Mouse (Mus musculus) heart, adult 8-10 months (tissue): ENCODE data around the gene Mgat5b. TPM values are rescaled to one million over a fixed set of nuclear protein-coding genes. Genes with fewer than 3 reads are reported as not detected.

Experiments used
- DNase-seq: peaks from one replicate; pipeline ENCODE4 v3.0.0; 2022; ENCODE audit warnings: low spot score
- total RNA-seq, 4 experiments: library from RNA; stranded (reverse); gene quantifications; 2 replicates each; pipeline ENCODE4 v1.2.4; 2022

Mgat5b gene
- total RNA-seq, 4 experiments from 2014 or later, result 0.14 to 0.78 (median 0.19) TPM; not detected in 1

- DNase-seq, result no peak
Observed at GRCm38 (mm10) chr11:117030471-117031101, 111.9 kb downstream of the Mgat5b start.

DNA sequence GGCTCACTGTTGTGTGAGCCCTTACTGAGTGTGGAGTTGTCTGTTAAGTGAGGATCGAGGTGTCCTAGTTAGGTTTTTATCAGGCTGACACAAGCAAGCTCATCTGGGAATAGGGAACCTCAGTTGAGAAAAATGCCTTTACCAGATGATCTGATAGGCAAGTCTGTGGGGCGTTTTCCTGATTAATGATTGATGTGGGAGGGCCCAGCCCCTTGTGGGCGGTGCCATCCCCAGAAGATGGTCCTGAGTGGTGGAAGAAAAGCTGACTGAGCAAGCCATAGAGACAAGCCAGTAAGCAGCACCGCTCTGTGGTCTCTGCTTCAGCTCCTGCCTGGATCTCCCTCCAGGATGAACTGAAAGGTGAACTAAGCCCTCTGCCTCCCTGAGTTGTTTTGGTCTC, 112.6 kb downstream of the Mgat5b start:
- no peak for DNase-seq

DNA sequence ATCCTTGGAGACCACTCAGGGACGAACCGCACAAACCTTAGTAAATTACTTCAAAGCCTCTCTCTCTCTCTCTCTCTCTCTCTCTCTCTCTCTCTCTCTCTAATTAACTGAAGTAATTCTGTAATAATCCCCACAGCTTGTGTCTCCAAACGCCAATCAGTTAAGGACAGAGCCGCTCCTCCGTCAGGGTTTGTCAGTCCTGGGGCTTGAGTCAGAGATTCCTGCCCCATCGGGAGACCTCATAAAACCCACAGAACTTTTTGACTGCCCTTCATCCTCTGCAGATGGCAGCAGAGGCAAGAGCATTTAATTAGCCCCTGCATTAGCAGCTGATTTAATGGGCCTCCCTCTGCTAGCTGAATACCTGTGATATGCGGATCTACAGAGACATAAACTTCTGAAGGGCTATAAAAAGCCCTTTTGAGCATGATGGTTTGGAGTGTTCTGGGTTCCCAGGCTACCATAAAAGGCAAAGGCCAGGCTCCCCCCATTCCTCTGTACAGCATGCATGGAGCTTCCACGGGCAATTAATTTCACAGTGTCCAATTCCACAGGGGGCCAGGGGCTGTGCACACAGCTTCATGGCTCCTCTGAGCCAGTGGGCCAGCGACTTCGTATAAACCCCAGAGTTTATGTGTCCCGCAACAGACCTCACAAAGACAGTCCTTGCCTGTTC, 117.1 kb downstream of the Mgat5b start:
- DNase-seq, result no peak

Other genes with a start within 250 kb of the Mgat5b start
- gene St6galnac1, start 143.4 kb upstream of the Mgat5b start, total RNA-seq, result not detected
- 10 to 100 TPM; 14.2 to 20.8 (median 18.2) TPM for gene Mxra7, start 90.8 kb upstream of the Mgat5b start, total RNA-seq
- 10 to 100 TPM; 36.9 to 38.6 (median 38.1) TPM for gene Mettl23, start 75.6 kb upstream of the Mgat5b start, total RNA-seq
- 10 to 100 TPM; 28.5 to 39.4 (median 35.9) TPM for gene Jmjd6, start 75.4 kb upstream of the Mgat5b start, total RNA-seq
- gene Mfsd11, start 66.4 kb upstream of the Mgat5b start, total RNA-seq, result 10 to 100 TPM; 27.3 to 33.6 (median 29.7) TPM
- gene Srsf2, start 65.8 kb upstream of the Mgat5b start, total RNA-seq, result 100 to 1,000 TPM in 2 of 4 experiments, 10 to 100 TPM in 2; 85.5 to 126 (median 103) TPM
- gene Sec14l1, start 196.3 kb downstream of the Mgat5b start, total RNA-seq, result 10 to 100 TPM; 61.1 to 74.3 (median 69.2) TPM